7 mouse cellular contexts compared by ENCODE assay signal in the genomic region with DNA sequence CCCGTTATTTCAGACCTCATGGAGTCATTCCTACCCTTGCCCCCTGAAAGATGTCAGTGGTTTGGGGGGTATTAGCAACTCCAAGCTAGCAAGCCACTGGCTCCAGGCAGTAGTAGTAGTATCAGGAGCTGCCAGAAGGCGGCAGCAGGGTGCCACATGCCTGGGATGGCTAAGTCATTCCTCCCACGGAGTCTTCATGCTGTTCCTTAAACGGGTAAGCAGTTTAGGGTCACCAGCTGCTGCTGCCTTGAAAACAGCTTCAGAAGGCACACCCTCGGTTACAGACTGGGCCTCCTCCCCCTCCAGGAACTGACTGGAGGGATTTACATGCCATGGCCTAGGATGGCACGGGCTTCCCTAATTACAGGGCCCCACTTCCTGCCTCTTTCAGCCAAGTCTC. TPM values are rescaled to one million over a fixed set of nuclear protein-coding genes. Genes with fewer than 3 reads are reported as not detected.
DNase-seq lines count a peak whose midpoint lies in the region; ATAC-seq and TF ChIP-seq lines count a peak whose summit lies in the region.

No protein-coding gene starts in this region.

- H3K4me3 ChIP-seq in kidney, adult 2 months (ENCODE audit: insufficient read depth, low read depth, low read length) = no peak overlapping the region
- no peak overlapping the region for H3K4me3 ChIP-seq in limb, embryonic 11.5 days (ENCODE audit: low read depth, low read length)
- no peak overlapping the region for H3K4me3 ChIP-seq in midbrain, embryonic 12.5 days

- peak; percentile 88 for DNase-seq in adrenal gland, adult 2 months
- DNase-seq in embryo, embryonic 11 days = peak; percentile 80
- DNase-seq in gastrocnemius, postnatal 25 days = peak; percentile 77
- DNase-seq in kidney, adult 2 months = peak; percentile 87
- DNase-seq in limb, embryonic 11.5 days (ENCODE audit: low spot score) = peak; percentile 89
- peak; percentile 82 for DNase-seq in skeletal muscle tissue, adult 2 months (ENCODE audit: low read depth, low spot score)

- H3K27ac ChIP-seq in kidney, adult 2 months (ENCODE audit: insufficient read depth, low read depth, low read length) = peak overlapping the region; percentile 32; the same call in 1 of the 2 replicates
- H3K27ac ChIP-seq in limb, embryonic 11.5 days (replicated peaks; ENCODE audit: low read depth, low read length) = peak overlapping the region; percentile 55; the same call in 1 of the 2 replicates
- H3K27ac ChIP-seq in midbrain, embryonic 12.5 days (replicated peaks) = no peak overlapping the region

- ATAC-seq in limb, embryonic 11.5 days (ENCODE audit: insufficient number of reproducible peaks, low FRiP score, low TSS enrichment, low read depth) = peak; percentile 44; the same call in 1 of the 2 replicates
- ATAC-seq in midbrain, embryonic 12.5 days (ENCODE audit: low FRiP score, low read depth) = peak; percentile 47; the same call in 1 of the 2 replicates

- H3K27me3 ChIP-seq in kidney, adult 2 months (replicated peaks; ENCODE audit: control insufficient read depth, insufficient read depth, low read length) = no peaks in the 10 kb centered on the region
- H3K27me3 ChIP-seq in limb, embryonic 11.5 days (ENCODE audit: control insufficient read depth, insufficient read depth, low read length) = no peaks in the 10 kb centered on the region
- H3K27me3 ChIP-seq in midbrain, embryonic 12.5 days = no peaks in the 10 kb centered on the region

- peak; percentile 86 for TF ChIP-seq CTCF in kidney, adult 2 months (conservative IDR thresholded peaks at IDR 0.05; ENCODE audit: insufficient read depth, insufficient read length, low read depth, low read length)

- WGBS in kidney, adult 2 months = 7% methylated on average over 6 of the region's 6 CpGs
- WGBS in limb, embryonic 11.5 days = 8% methylated on average over 6 of the region's 6 CpGs
- WGBS in midbrain, embryonic 12.5 days = 9% methylated on average over 6 of the region's 6 CpGs

- H3K9ac ChIP-seq in limb, embryonic 11.5 days (ENCODE audit: low read length) = no peak overlapping the region
- no peak overlapping the region for H3K9ac ChIP-seq in midbrain, embryonic 12.5 days (replicated peaks)

- TF ChIP-seq POLR2A in kidney, adult 2 months (IDR thresholded peaks at IDR 0.05; ENCODE audit: low read depth, low read length) = no peak

- no peak overlapping the region for H3K4me2 ChIP-seq in limb, embryonic 11.5 days (ENCODE audit: low read depth, severe bottlenecking)
- H3K4me2 ChIP-seq in midbrain, embryonic 12.5 days (replicated peaks) = no peak overlapping the region

- H3K36me3 ChIP-seq in kidney, adult 2 months (ENCODE audit: control insufficient read depth, insufficient read depth, low read length) = no peaks in the 10 kb centered on the region
- H3K36me3 ChIP-seq in limb, embryonic 11.5 days (ENCODE audit: control insufficient read depth, insufficient read depth, low read length) = no peaks in the 10 kb centered on the region; the same call in 1 of the 2 replicates
- H3K36me3 ChIP-seq in midbrain, embryonic 12.5 days = peaks cover 7% of the 10 kb centered on the region; the same call in 1 of the 2 replicates

- no peaks in the 10 kb centered on the region for H3K9me3 ChIP-seq in limb, embryonic 11.5 days (ENCODE audit: control insufficient read depth, low read length)
- no peaks in the 10 kb centered on the region for H3K9me3 ChIP-seq in midbrain, embryonic 12.5 days

- H3K4me1 ChIP-seq in kidney, adult 2 months (ENCODE audit: control insufficient read depth, insufficient read depth, low read length) = peaks cover 26% of the 10 kb centered on the region
- H3K4me1 ChIP-seq in limb, embryonic 11.5 days (ENCODE audit: control insufficient read depth, insufficient read depth, low read length) = peaks cover 13% of the 10 kb centered on the region; the same call in 1 of the 2 replicates
- H3K4me1 ChIP-seq in midbrain, embryonic 12.5 days = peaks cover 8% of the 10 kb centered on the region; the same call in 1 of the 2 replicates

RNA-seq across cellular contexts. Expression of a gene that starts 13.0 kb away (rescaled TPM):
- 1 to 10 TPM; 6.0 to 7.0 TPM for total RNA-seq in adrenal gland, adult 2 months (2021)
- 7.8 and 8.9 TPM in 2 replicates for polyA plus RNA-seq in adrenal gland, adult 2 months (2012; rRNA removed)
- 1 to 10 TPM; 2.3 to 2.9 TPM for total RNA-seq in gastrocnemius, postnatal 25 days (2021)
- polyA plus RNA-seq in kidney, adult 2 months (2012; rRNA removed) = 4.4 and 5.3 TPM in 2 replicates
- polyA plus RNA-seq in limb, embryonic 11.5 days (2014; fragmentation: Nextera tagmentation; extraction: Ambion mirVana) = 0.63 and 0.82 TPM in 2 replicates
- polyA plus RNA-seq in midbrain, embryonic 12.5 days (2016; fragmentation: Nextera tagmentation; extraction: Ambion mirVana) = 0.34 and 0.36 TPM in 2 replicates

RNA-seq across cellular contexts. Expression of a gene that starts 29.7 kb away (rescaled TPM):
- total RNA-seq in adrenal gland, adult 2 months (2021) = 10 to 100 TPM; 29.9 to 30.6 TPM
- 4.3 and 6.4 TPM in 2 replicates for polyA plus RNA-seq in adrenal gland, adult 2 months (2012; rRNA removed)
- 10 to 100 TPM; 10.7 to 12.9 TPM for total RNA-seq in gastrocnemius, postnatal 25 days (2021)
- polyA plus RNA-seq in kidney, adult 2 months (2012; rRNA removed) = 10.8 and 17.5 TPM in 2 replicates
- polyA plus RNA-seq in limb, embryonic 11.5 days (2014; fragmentation: Nextera tagmentation; extraction: Ambion mirVana) = 90.1 and 97.4 TPM in 2 replicates
- 123 and 131 TPM in 2 replicates for polyA plus RNA-seq in midbrain, embryonic 12.5 days (2016; fragmentation: Nextera tagmentation; extraction: Ambion mirVana)

RNA-seq across cellular contexts. Expression of a gene that starts 48.2 kb away (rescaled TPM):
- 10 to 100 TPM; 18.3 to 19.3 TPM for total RNA-seq in adrenal gland, adult 2 months (2021)
- polyA plus RNA-seq in adrenal gland, adult 2 months (2012; rRNA removed) = 6.1 TPM in 2 replicates
- total RNA-seq in gastrocnemius, postnatal 25 days (2021) = 1 to 10 TPM; 4.6 to 4.7 TPM
- 7.3 and 8.3 TPM in 2 replicates for polyA plus RNA-seq in kidney, adult 2 months (2012; rRNA removed)
- 40.4 and 41.6 TPM in 2 replicates for polyA plus RNA-seq in limb, embryonic 11.5 days (2014; fragmentation: Nextera tagmentation; extraction: Ambion mirVana)
- 35.1 and 36.0 TPM in 2 replicates for polyA plus RNA-seq in midbrain, embryonic 12.5 days (2016; fragmentation: Nextera tagmentation; extraction: Ambion mirVana)

RNA-seq across cellular contexts. Expression of a gene that starts 49.1 kb away (rescaled TPM):
- not detected for total RNA-seq in adrenal gland, adult 2 months (2021)
- polyA plus RNA-seq in adrenal gland, adult 2 months (2012; rRNA removed) = 0.06 TPM in 1 of 2 replicates, not detected in the other
- total RNA-seq in gastrocnemius, postnatal 25 days (2021) = not detected
- polyA plus RNA-seq in kidney, adult 2 months (2012; rRNA removed) = 0.44 and 0.48 TPM in 2 replicates
- polyA plus RNA-seq in limb, embryonic 11.5 days (2014; fragmentation: Nextera tagmentation; extraction: Ambion mirVana) = 0.09 TPM in 2 replicates
- 0.17 and 0.42 TPM in 2 replicates for polyA plus RNA-seq in midbrain, embryonic 12.5 days (2016; fragmentation: Nextera tagmentation; extraction: Ambion mirVana)
